Mouse (Mus musculus) lung, adult 2 months (tissue): ENCODE measurements around the gene Gp1bb.

ENCODE experiments used
- CTCF ChIP-seq: fragments of 200-500 bp; IDR thresholded peaks from 2 replicates; pipeline ENCODE4 v1.5.1; 2011; ENCODE audit warnings: mild to moderate bottlenecking, low read length, control low read depth; ENCODE audit not compliant: insufficient read depth
- POLR2A ChIP-seq: fragments of 200-500 bp; IDR thresholded peaks from 2 replicates; pipeline ENCODE4 v1.6.1; 2011; ENCODE audit warnings: low read depth, mild to moderate bottlenecking, control low read depth, low read length, borderline replicate concordance; ENCODE audit errors: extremely low read depth

GRCm38 (mm10) chr16:18589804-18590790 lies 32.1 kb downstream of the Gp1bb start, which contains the start of gene Tbx1:
- TF ChIP-seq CTCF: no peak
- 0 out of 2 replicates have a peak, but pooled peaks have one; percentile 12 for TF ChIP-seq POLR2A
